Mouse (Mus musculus): ENCODE measurements around the gene Dscam. TPM values are rescaled to one million over a fixed set of nuclear protein-coding genes. Genes with fewer than 3 reads are reported as not detected.

The Dscam gene
- total and polyA plus RNA-seq, 2 experiments from 2014 or later = not detected

- TF ChIP-seq CTCF (IDR thresholded peaks at IDR 0.05; ENCODE audit: low read depth) (no peak), EP300 (IDR thresholded peaks at IDR 0.05; ENCODE audit: low read depth) (no peak)
- WGBS = 55% methylated on average over 3 of the region's 3 CpGs
- Histone ChIP-seq H3K4me3 (ENCODE audit: low read depth, low read length) (no peak overlapping the region), H3K4me2 (ENCODE audit: low read depth, low read length) (no peak overlapping the region), H3K36me3 (replicated peaks; ENCODE audit: control insufficient read depth, insufficient read depth, low read length) (no peaks in the 10 kb centered on the region), H3K9me3 (replicated peaks; ENCODE audit: control insufficient read depth, low read length) (no peaks in the 10 kb centered on the region), H3K27me3 (ENCODE audit: control insufficient read depth, insufficient read depth, low read length) (peaks cover 64% of the 10 kb centered on the region), H3K4me1 (ENCODE audit: control insufficient read depth, insufficient read depth) (no peaks in the 10 kb centered on the region), H3K27ac (ENCODE audit: low read depth) (no peak overlapping the region), H3K9ac (replicated peaks; ENCODE audit: low read depth, low read length) (no peak overlapping the region)
- DNase-seq (ENCODE audit: low spot score) (no peak), ATAC-seq (ENCODE audit: insufficient read depth, low read depth) (no peak)
Observed at GRCm38 (mm10) chr16:97168614-97169013, 1.9 kb downstream of the Dscam start.

- no peaks in the 10 kb centered on the region for H3K4me1 ChIP-seq (ENCODE audit: control insufficient read depth, insufficient read depth)
- WGBS = 94% methylated on average over 1 of the region's 1 CpGs
- no peaks in the 10 kb centered on the region for H3K36me3 ChIP-seq (replicated peaks; ENCODE audit: control insufficient read depth, insufficient read depth, low read length)
- H3K9ac ChIP-seq (replicated peaks; ENCODE audit: low read depth, low read length) = no peak overlapping the region
- TF ChIP-seq EP300 (IDR thresholded peaks at IDR 0.05; ENCODE audit: low read depth) (no peak), CTCF (IDR thresholded peaks at IDR 0.05; ENCODE audit: low read depth) (no peak)
- no peak overlapping the region for H3K4me2 ChIP-seq (ENCODE audit: low read depth, low read length)
- peaks cover 62% of the 10 kb centered on the region for H3K27me3 ChIP-seq (ENCODE audit: control insufficient read depth, insufficient read depth, low read length)
- no peak overlapping the region for H3K4me3 ChIP-seq (ENCODE audit: low read depth, low read length)
- no peak overlapping the region for H3K27ac ChIP-seq (ENCODE audit: low read depth)
- no peak for ATAC-seq (ENCODE audit: insufficient read depth, low read depth)
- no peaks in the 10 kb centered on the region for H3K9me3 ChIP-seq (replicated peaks; ENCODE audit: control insufficient read depth, low read length)
- no peak for DNase-seq (ENCODE audit: low spot score)
Observed at GRCm38 (mm10) chr16:97168030-97168429, 2.5 kb downstream of the Dscam start.

GRCm38 (mm10) chr16:97166166-97166565, 4.4 kb downstream of the Dscam start:
- Histone ChIP-seq H3K4me1 (ENCODE audit: control insufficient read depth, insufficient read depth) (no peaks in the 10 kb centered on the region), H3K36me3 (replicated peaks; ENCODE audit: control insufficient read depth, insufficient read depth, low read length) (no peaks in the 10 kb centered on the region), H3K27ac (ENCODE audit: low read depth) (no peak overlapping the region), H3K27me3 (ENCODE audit: control insufficient read depth, insufficient read depth, low read length) (peaks cover 47% of the 10 kb centered on the region), H3K9me3 (replicated peaks; ENCODE audit: control insufficient read depth, low read length) (no peaks in the 10 kb centered on the region), H3K9ac (replicated peaks; ENCODE audit: low read depth, low read length) (no peak overlapping the region), H3K4me2 (ENCODE audit: low read depth, low read length) (peak overlapping the region; percentile 66; the same call in 1 of the 2 replicates), H3K4me3 (ENCODE audit: low read depth, low read length) (no peak overlapping the region)
- no peak for TF ChIP-seq EP300 (IDR thresholded peaks at IDR 0.05; ENCODE audit: low read depth)
- TF ChIP-seq CTCF (IDR thresholded peaks at IDR 0.05; ENCODE audit: low read depth) = no peak
- no peak for DNase-seq (ENCODE audit: low spot score)
- ATAC-seq (ENCODE audit: insufficient read depth, low read depth) = no peak
- 42% methylated on average over 2 of the region's 2 CpGs for WGBS

GRCm38 (mm10) chr16:97165444-97166121, 5.0 kb downstream of the Dscam start:
- peak overlapping the region; percentile 37 for H3K4me3 ChIP-seq (ENCODE audit: low read depth, low read length)
- no peak overlapping the region for H3K9ac ChIP-seq (replicated peaks; ENCODE audit: low read depth, low read length)
- H3K4me2 ChIP-seq (ENCODE audit: low read depth, low read length) = peak overlapping the region; percentile 66
- H3K36me3 ChIP-seq (replicated peaks; ENCODE audit: control insufficient read depth, insufficient read depth, low read length) = no peaks in the 10 kb centered on the region
- no peak overlapping the region for H3K27ac ChIP-seq (ENCODE audit: low read depth)
- peaks cover 41% of the 10 kb centered on the region for H3K27me3 ChIP-seq (ENCODE audit: control insufficient read depth, insufficient read depth, low read length)
- ATAC-seq (ENCODE audit: insufficient read depth, low read depth) = peak; percentile 57; the same call in 1 of the 2 replicates
- H3K4me1 ChIP-seq (ENCODE audit: control insufficient read depth, insufficient read depth) = no peaks in the 10 kb centered on the region
- DNase-seq (ENCODE audit: low spot score) = peak; percentile 57
- WGBS = 2% methylated on average over 21 of the region's 21 CpGs
- TF ChIP-seq CTCF (IDR thresholded peaks at IDR 0.05; ENCODE audit: low read depth) (peak; percentile 73), EP300 (IDR thresholded peaks at IDR 0.05; ENCODE audit: low read depth) (no peak)
- no peaks in the 10 kb centered on the region for H3K9me3 ChIP-seq (replicated peaks; ENCODE audit: control insufficient read depth, low read length)

GRCm38 (mm10) chr16:97158279-97158678, 12.3 kb downstream of the Dscam start:
- Histone ChIP-seq H3K27ac (ENCODE audit: low read depth) (no peak overlapping the region), H3K4me3 (ENCODE audit: low read depth, low read length) (no peak overlapping the region), H3K9ac (replicated peaks; ENCODE audit: low read depth, low read length) (no peak overlapping the region), H3K27me3 (ENCODE audit: control insufficient read depth, insufficient read depth, low read length) (no peaks in the 10 kb centered on the region), H3K4me2 (ENCODE audit: low read depth, low read length) (no peak overlapping the region), H3K9me3 (replicated peaks; ENCODE audit: control insufficient read depth, low read length) (no peaks in the 10 kb centered on the region), H3K36me3 (replicated peaks; ENCODE audit: control insufficient read depth, insufficient read depth, low read length) (no peaks in the 10 kb centered on the region), H3K4me1 (ENCODE audit: control insufficient read depth, insufficient read depth) (no peaks in the 10 kb centered on the region)
- DNase-seq (ENCODE audit: low spot score) (no peak), ATAC-seq (ENCODE audit: insufficient read depth, low read depth) (no peak)
- TF ChIP-seq EP300 (IDR thresholded peaks at IDR 0.05; ENCODE audit: low read depth) (no peak), CTCF (IDR thresholded peaks at IDR 0.05; ENCODE audit: low read depth) (no peak)
- 52% methylated on average over 4 of the region's 4 CpGs for WGBS

All from heart, postnatal 0 days (tissue).